Mouse (Mus musculus): Measurements from ENCODE around the gene Gm20388.

DNA sequence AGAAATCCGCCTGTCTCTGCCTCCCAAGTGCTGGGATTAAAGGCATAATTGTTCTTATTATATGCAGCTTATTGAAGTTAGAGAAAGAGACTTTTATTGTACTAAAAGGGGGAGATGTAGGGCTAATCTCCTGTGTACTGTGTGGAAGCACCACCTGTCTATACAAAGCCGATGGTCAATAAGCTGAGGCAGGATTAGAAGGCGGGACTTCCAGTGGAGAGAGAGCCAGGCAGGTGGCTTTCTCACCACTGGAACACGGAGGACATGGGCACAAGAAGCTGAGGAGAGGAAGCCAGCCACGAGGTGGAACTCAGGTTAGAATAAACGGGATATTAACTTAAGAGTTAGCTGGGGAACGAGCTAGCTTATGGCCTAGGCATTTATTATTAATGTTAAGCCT is 3152.1 kb downstream of the Gm20388 start, which contains the start of gene Spg7:
- TF ChIP-seq GATA1 (IDR thresholded peaks at IDR 0.05; ENCODE audit: low read length) (no peak), TAL1 (IDR thresholded peaks at IDR 0.05; ENCODE audit: low read length) (no peak)

Data from erythroblast, embryonic 14.5 days (primary cell).